Mouse (Mus musculus): Measurements from ENCODE around the gene Cldn10.
A peak's percentile ranks its signal among the peaks of the same experiment; 100 is the strongest.
"Not testable (repeated sequence)": the region's sequence is repeated elsewhere in the genome, so short reads cannot be mapped to it uniquely, and the experiment has no call there.

The Cldn10 gene

GRCm38 (mm10) chr14:118781601-118782000 is 6.1 kb upstream of the Cldn10 start:
- peak in 1 of 2 experiments; percentile 3 for DNase-seq (ENCODE audit: low spot score in 2 of 2)

- peak; percentile 10 to 50 for DNase-seq (ENCODE audit: low spot score in 2 of 2)
Measured at GRCm38 (mm10) chr14:118782241-118782640, 5.5 kb upstream of the Cldn10 start.

GRCm38 (mm10) chr14:118783326-118783935 is 4.3 kb upstream of the Cldn10 start:
- DNase-seq (ENCODE audit: low spot score in 2 of 2) = peak; percentile 3 to 11

GRCm38 (mm10) chr14:118790217-118790616 is 2.5 kb downstream of the Cldn10 start:
- DNase-seq (ENCODE audit: low spot score in 2 of 2) = no peak

- no peak for DNase-seq (ENCODE audit: low spot score in 2 of 2)
Measured at GRCm38 (mm10) chr14:118792957-118793356, 5.2 kb downstream of the Cldn10 start.

GRCm38 (mm10) chr14:118793416-118793815 is 5.7 kb downstream of the Cldn10 start:
- no peak for DNase-seq (ENCODE audit: low spot score in 2 of 2)

- DNase-seq (ENCODE audit: low spot score in 2 of 2) = peak in 1 of 2 experiments; percentile 47
Measured at GRCm38 (mm10) chr14:118794196-118794595, 6.5 kb downstream of the Cldn10 start.

GRCm38 (mm10) chr14:118794893-118795292 is 7.2 kb downstream of the Cldn10 start:
- peak in 1 of 2 experiments; percentile 58 for DNase-seq (ENCODE audit: low spot score in 2 of 2)

- DNase-seq (ENCODE audit: low spot score in 2 of 2) = peak; percentile 74 to 78
Measured at GRCm38 (mm10) chr14:118795915-118796693, 8.4 kb downstream of the Cldn10 start.

- DNase-seq (ENCODE audit: low spot score in 2 of 2) = no peak
Measured at GRCm38 (mm10) chr14:118796694-118797058, 9.0 kb downstream of the Cldn10 start.

- DNase-seq (ENCODE audit: low spot score in 2 of 2) = no peak
Measured at GRCm38 (mm10) chr14:118797270-118797669, 9.6 kb downstream of the Cldn10 start.

GRCm38 (mm10) chr14:118799918-118800317 is 12.2 kb downstream of the Cldn10 start:
- no peak for DNase-seq (ENCODE audit: low spot score in 2 of 2)

- no peak for DNase-seq (ENCODE audit: low spot score in 2 of 2)
Measured at GRCm38 (mm10) chr14:118803936-118804335, 16.2 kb downstream of the Cldn10 start.

- peak in 1 of 2 experiments; percentile 71 for DNase-seq (ENCODE audit: low spot score in 2 of 2)
Measured at GRCm38 (mm10) chr14:118804351-118804750, 16.6 kb downstream of the Cldn10 start.

- DNase-seq (ENCODE audit: low spot score in 2 of 2) = no peak
Measured at GRCm38 (mm10) chr14:118807653-118808052, 19.9 kb downstream of the Cldn10 start.

GRCm38 (mm10) chr14:118808183-118808582 is 20.5 kb downstream of the Cldn10 start:
- not testable (repeated sequence) for DNase-seq (ENCODE audit: low spot score in 2 of 2)

- DNase-seq (ENCODE audit: low spot score in 2 of 2) = no peak
Measured at GRCm38 (mm10) chr14:118809686-118810085, 22.0 kb downstream of the Cldn10 start.

GRCm38 (mm10) chr14:118811256-118811655 is 23.5 kb downstream of the Cldn10 start:
- DNase-seq (ENCODE audit: low spot score in 2 of 2) = not testable (repeated sequence)

- no peak for DNase-seq (ENCODE audit: low spot score in 2 of 2)
Measured at GRCm38 (mm10) chr14:118813111-118813510, 25.4 kb downstream of the Cldn10 start.

- DNase-seq (ENCODE audit: low spot score in 2 of 2) = peak in 1 of 2 experiments; percentile 74
Measured at GRCm38 (mm10) chr14:118816503-118816902, 28.8 kb downstream of the Cldn10 start.

- DNase-seq (ENCODE audit: low spot score in 2 of 2) = peak in 1 of 2 experiments; percentile 55
Measured at GRCm38 (mm10) chr14:118820111-118820510, 32.4 kb downstream of the Cldn10 start.

- DNase-seq (ENCODE audit: low spot score in 2 of 2) = no peak
Measured at GRCm38 (mm10) chr14:118822816-118823215, 35.1 kb downstream of the Cldn10 start.

GRCm38 (mm10) chr14:118823313-118823712 is 35.6 kb downstream of the Cldn10 start:
- no peak for DNase-seq (ENCODE audit: low spot score in 2 of 2)
